Mouse (Mus musculus): ENCODE results near the gene Ppil2. TPM values are rescaled to one million over a fixed set of nuclear protein-coding genes. Genes with fewer than 3 reads are reported as not detected.

The Ppil2 gene
- polyA plus RNA-seq, 1 experiment: 83.6 TPM

GRCm38 (mm10) chr16:17040716-17041115 is 70.3 kb downstream of the Ppil2 start:
- DNase-seq (ENCODE audit: low read depth): no peak

Other genes with a start within 250 kb of the Ppil2 start
- gene Igll1, start 247.3 kb downstream of the Ppil2 start, polyA plus RNA-seq (2012; rRNA removed): 0.14 TPM in 1 of 2 replicates, not detected in the other
- gene Top3b, start 240.5 kb downstream of the Ppil2 start, polyA plus RNA-seq (2012; rRNA removed): 69.1 and 76.1 TPM in 2 replicates
- gene Vpreb1, start 240.4 kb downstream of the Ppil2 start, polyA plus RNA-seq (2012; rRNA removed): 2.6 and 2.7 TPM in 2 replicates
- 13.8 and 17.1 TPM in 2 replicates for gene Ppm1f, start 214.8 kb downstream of the Ppil2 start, polyA plus RNA-seq (2012; rRNA removed)
- 73.9 and 76.7 TPM in 2 replicates for gene Mapk1, start 127.9 kb downstream of the Ppil2 start, polyA plus RNA-seq (2012; rRNA removed)
- gene Ypel1, start 41.6 kb downstream of the Ppil2 start, polyA plus RNA-seq (2012; rRNA removed): 2.4 TPM in 2 replicates
- 9.5 and 15.0 TPM in 2 replicates for gene 2610318N02Rik, start 13.9 kb upstream of the Ppil2 start, polyA plus RNA-seq (2012; rRNA removed)
- 107 and 171 TPM in 2 replicates for gene Sdf2l1, start 21.1 kb upstream of the Ppil2 start, polyA plus RNA-seq (2012; rRNA removed)
- gene Ydjc, start 33.4 kb upstream of the Ppil2 start, polyA plus RNA-seq (2012; rRNA removed): 3.8 and 5.3 TPM in 2 replicates
- gene Ccdc116, start 36.0 kb upstream of the Ppil2 start, polyA plus RNA-seq (2012; rRNA removed): 0.84 and 1.5 TPM in 2 replicates
- gene Ube2l3, start 91.4 kb upstream of the Ppil2 start, polyA plus RNA-seq (2012; rRNA removed): 48.4 and 51.4 TPM in 2 replicates
- gene Rimbp3, start 97.3 kb upstream of the Ppil2 start, polyA plus RNA-seq (2012; rRNA removed): 0.36 and 0.88 TPM in 2 replicates
- gene Hic2, start 122.3 kb upstream of the Ppil2 start, polyA plus RNA-seq (2012; rRNA removed): 2.6 and 3.4 TPM in 2 replicates
- 15.6 and 23.2 TPM in 2 replicates for gene Tmem191c, start 164.8 kb upstream of the Ppil2 start, polyA plus RNA-seq (2012; rRNA removed)
- gene Serpind1, start 220.1 kb upstream of the Ppil2 start, polyA plus RNA-seq (2012; rRNA removed): 0.12 and 0.18 TPM in 2 replicates

Data from gonadal fat pad, adult 2 months (tissue).